Mouse (Mus musculus): ENCODE results near the gene Cd163. TPM values are rescaled to one million over a fixed set of nuclear protein-coding genes. Genes with fewer than 3 reads are reported as not detected.

Cd163 gene
- 9.3 TPM for polyA plus RNA-seq (2014; fragmentation: Illumina TruSeq; extraction: RNeasy Lipid Tissue Mini Kit (QIAGEN cat#74804); ENCODE audit: low read depth, low replicate concordance)

GRCm38 (mm10) chr6:124304356-124304755, at the start of gene Cd163:
Gene Cd163 (plus strand): TSS chr6:124304656.

Other genes starting within 250 kb of the Cd163 start
- not detected for gene Vmn2r27, start 72.8 kb upstream of the Cd163 start, polyA plus RNA-seq (2014; fragmentation: Illumina TruSeq; extraction: RNeasy Lipid Tissue Mini Kit (QIAGEN cat#74804); ENCODE audit: low read depth, low replicate concordance)
- 6.4 TPM for gene Pex5, start 110.4 kb downstream of the Cd163 start, polyA plus RNA-seq (2014; fragmentation: Illumina TruSeq; extraction: RNeasy Lipid Tissue Mini Kit (QIAGEN cat#74804); ENCODE audit: low read depth, low replicate concordance)
- gene Clstn3, start 160.1 kb downstream of the Cd163 start, polyA plus RNA-seq (2014; fragmentation: Illumina TruSeq; extraction: RNeasy Lipid Tissue Mini Kit (QIAGEN cat#74804); ENCODE audit: low read depth, low replicate concordance) = not detected
- gene C1rl, start 188.5 kb downstream of the Cd163 start, polyA plus RNA-seq (2014; fragmentation: Illumina TruSeq; extraction: RNeasy Lipid Tissue Mini Kit (QIAGEN cat#74804); ENCODE audit: low read depth, low replicate concordance) = 1.1 TPM
- gene C1ra, start 207.7 kb downstream of the Cd163 start, polyA plus RNA-seq (2014; fragmentation: Illumina TruSeq; extraction: RNeasy Lipid Tissue Mini Kit (QIAGEN cat#74804); ENCODE audit: low read depth, low replicate concordance) = 11.3 TPM
- 103 TPM for gene C1s1, start 237.7 kb downstream of the Cd163 start, polyA plus RNA-seq (2014; fragmentation: Illumina TruSeq; extraction: RNeasy Lipid Tissue Mini Kit (QIAGEN cat#74804); ENCODE audit: low read depth, low replicate concordance)